Mouse (Mus musculus) kidney, embryonic 14.5 days (tissue): Measurements from ENCODE around the gene Mycn. TPM values are rescaled to one million over a fixed set of nuclear protein-coding genes. Genes with fewer than 3 reads are reported as not detected.
A peak's percentile ranks its signal among the peaks of the same experiment; 100 is the strongest.

Source experiments
- ATAC-seq: fragments of 200-750 bp; cut with Nextera tagmentation; 2 replicates; pipeline ENCODE4 v1.8.0; 2017; ENCODE audit warnings: moderate number of reproducible peaks, mild to moderate bottlenecking, moderate TSS enrichment, moderate library complexity; ENCODE audit not compliant: low FRiP score, low TSS enrichment
- H3K27ac ChIP-seq: fragments of 300-500 bp; sonication (generic); 2 replicates; pipeline ENCODE4 v1.5.1; 2014; ENCODE audit warnings: low read depth, mild to moderate bottlenecking, low read length, moderate library complexity, mixed read lengths
- H3K27me3 ChIP-seq: fragments of 300-500 bp; sonication (generic); 2 replicates; pipeline ENCODE4 v1.6.1; 2014; ENCODE audit warnings: mild to moderate bottlenecking, low read length; ENCODE audit not compliant: control insufficient read depth, insufficient read depth
- H3K36me3 ChIP-seq: fragments of 300-500 bp; sonication (generic); 2 replicates; pipeline ENCODE4 v1.6.1; 2014; ENCODE audit warnings: low read length, mixed read lengths; ENCODE audit not compliant: control insufficient read depth, insufficient read depth
- H3K4me1 ChIP-seq: fragments of 300-500 bp; sonication (generic); 2 replicates; pipeline ENCODE4 v1.6.1; 2014; ENCODE audit warnings: low read length, mixed read lengths; ENCODE audit not compliant: control insufficient read depth, insufficient read depth
- H3K4me2 ChIP-seq: fragments of 300-500 bp; sonication (generic); replicated peaks from 2 replicates; pipeline ENCODE4 v1.6.1; 2014; ENCODE audit warnings: low read depth, mild to moderate bottlenecking, low read length
- H3K4me3 ChIP-seq: fragments of 300-500 bp; sonication (generic); 2 replicates; pipeline ENCODE4 v1.5.1; 2014; ENCODE audit warnings: mild to moderate bottlenecking, low read length
- H3K9ac ChIP-seq: fragments of 300-500 bp; sonication (generic); 2 replicates; pipeline ENCODE4 v1.6.1; 2014; ENCODE audit warnings: low read depth, mild to moderate bottlenecking, low read length, moderate library complexity
- H3K9me3 ChIP-seq: fragments of 300-500 bp; sonication (generic); 2 replicates; pipeline ENCODE4 v1.6.1; 2016; ENCODE audit warnings: low read length; ENCODE audit not compliant: control insufficient read depth
- WGBS: fragments of 180-500 bp; shearing (Covaris S2); extraction: QIAGEN DNeasy Blood & Tissue Kit; methylation state at CpG from one replicate; pipeline ENCODE4 v1.1.7; 2014; 5-methylcytosine and 5-hydroxymethylcytosine counted together
- polyA plus RNA-seq: library from polyadenylated mRNA; unstranded; fragments of >200 nt; fragmentation: Nextera tagmentation; extraction: Ambion mirVana; gene quantifications from 2 replicates; pipeline ENCODE4 v1.2.1, GENCODE M21; 2014

Mycn gene
- 88.2 and 104 TPM in 2 replicates for polyA plus RNA-seq

GRCm38 (mm10) chr12:12941661-12942363 lies at the start of gene Mycn:
Mycn (minus strand) TSS chr12:12941914.
- Histone ChIP-seq H3K4me1 (peaks cover 17% of the 10 kb centered on the region; the same call in 1 of the 2 replicates), H3K36me3 (peaks cover 17% of the 10 kb centered on the region), H3K27me3 (no peaks in the 10 kb centered on the region), H3K9me3 (no peaks in the 10 kb centered on the region), H3K27ac (peak within 1 kb of the TSS; percentile 87), H3K4me2 (peak within 1 kb of the TSS; percentile 83), H3K4me3 (peak within 1 kb of the TSS; percentile 83), H3K9ac (peak within 1 kb of the TSS; percentile 84)
- ATAC-seq: peak; percentile 78
- WGBS: 2% methylated on average over 37 of the region's 38 CpGs

- Histone ChIP-seq H3K9ac (no peak overlapping the region), H3K4me1 (no peaks in the 10 kb centered on the region), H3K9me3 (no peaks in the 10 kb centered on the region), H3K4me3 (no peak overlapping the region), H3K4me2 (no peak overlapping the region), H3K27me3 (no peaks in the 10 kb centered on the region), H3K36me3 (no peaks in the 10 kb centered on the region), H3K27ac (peak overlapping the region; percentile 1; the same call in 1 of the 2 replicates)
- peak; percentile 72 for ATAC-seq
- 68% methylated on average over 8 of the region's 8 CpGs for WGBS
Observed at GRCm38 (mm10) chr12:12987376-12987775, 45.7 kb upstream of the Mycn start.

GRCm38 (mm10) chr12:12986612-12987206 lies 45.0 kb upstream of the Mycn start:
- H3K9me3 ChIP-seq: no peaks in the 10 kb centered on the region
- H3K4me2 ChIP-seq: no peak overlapping the region
- 78% methylated on average over 20 of the region's 20 CpGs for WGBS
- peak; percentile 22; the same call in 1 of the 2 replicates for ATAC-seq
- no peak overlapping the region for H3K4me3 ChIP-seq
- H3K36me3 ChIP-seq: no peaks in the 10 kb centered on the region
- peak overlapping the region; percentile 69 for H3K27ac ChIP-seq
- H3K27me3 ChIP-seq: no peaks in the 10 kb centered on the region
- H3K9ac ChIP-seq: no peak overlapping the region
- no peaks in the 10 kb centered on the region for H3K4me1 ChIP-seq

- 91% methylated on average over 1 of the region's 1 CpGs for WGBS
- ATAC-seq: no peak
- no peaks in the 10 kb centered on the region for H3K36me3 ChIP-seq
Observed at GRCm38 (mm10) chr12:12983032-12983431, 41.3 kb upstream of the Mycn start.

GRCm38 (mm10) chr12:12975397-12975796 lies 33.7 kb upstream of the Mycn start:
- Histone ChIP-seq H3K27ac (no peak overlapping the region), H3K9ac (no peak overlapping the region), H3K36me3 (no peaks in the 10 kb centered on the region), H3K4me3 (no peak overlapping the region), H3K4me1 (peaks cover 15% of the 10 kb centered on the region), H3K9me3 (no peaks in the 10 kb centered on the region), H3K27me3 (no peaks in the 10 kb centered on the region), H3K4me2 (no peak overlapping the region)
- WGBS: 85% methylated on average over 1 of the region's 1 CpGs
- ATAC-seq: no peak

More at GRCm38 (mm10) chr12:12983032-12983431, 41.3 kb upstream of the Mycn start:
- Histone ChIP-seq H3K4me2 (no peak overlapping the region), H3K27ac (no peak overlapping the region), H3K4me3 (no peak overlapping the region), H3K9me3 (no peaks in the 10 kb centered on the region), H3K9ac (no peak overlapping the region), H3K27me3 (no peaks in the 10 kb centered on the region), H3K4me1 (no peaks in the 10 kb centered on the region)

GRCm38 (mm10) chr12:12972756-12973435 lies 31.2 kb upstream of the Mycn start:
- WGBS: 10% methylated on average over 8 of the region's 8 CpGs
- no peaks in the 10 kb centered on the region for H3K36me3 ChIP-seq
- H3K27ac ChIP-seq: peak overlapping the region; percentile 83
- ATAC-seq: peak; percentile 85
- H3K4me3 ChIP-seq: no peak overlapping the region
- no peak overlapping the region for H3K4me2 ChIP-seq
- no peaks in the 10 kb centered on the region for H3K27me3 ChIP-seq
- no peak overlapping the region for H3K9ac ChIP-seq
- no peaks in the 10 kb centered on the region for H3K9me3 ChIP-seq
- peaks cover 15% of the 10 kb centered on the region for H3K4me1 ChIP-seq

- Histone ChIP-seq H3K9me3 (no peaks in the 10 kb centered on the region), H3K4me2 (no peak overlapping the region), H3K4me1 (peaks cover 10% of the 10 kb centered on the region), H3K9ac (no peak overlapping the region), H3K36me3 (no peaks in the 10 kb centered on the region), H3K27ac (no peak overlapping the region), H3K27me3 (no peaks in the 10 kb centered on the region), H3K4me3 (no peak overlapping the region)
- no peak for ATAC-seq
- WGBS: 76% methylated on average over 2 of the region's 2 CpGs
Observed at GRCm38 (mm10) chr12:12967946-12968345, 26.2 kb upstream of the Mycn start.

GRCm38 (mm10) chr12:12964856-12965255 lies 23.1 kb upstream of the Mycn start:
- no peak for ATAC-seq
- H3K27ac ChIP-seq: no peak overlapping the region
- H3K4me1 ChIP-seq: no peaks in the 10 kb centered on the region
- no peaks in the 10 kb centered on the region for H3K9me3 ChIP-seq
- H3K27me3 ChIP-seq: no peaks in the 10 kb centered on the region
- no peak overlapping the region for H3K4me3 ChIP-seq
- WGBS: 89% methylated on average over 3 of the region's 3 CpGs
- no peak overlapping the region for H3K9ac ChIP-seq
- H3K36me3 ChIP-seq: no peaks in the 10 kb centered on the region
- H3K4me2 ChIP-seq: no peak overlapping the region

- no peaks in the 10 kb centered on the region for H3K27me3 ChIP-seq
- H3K4me3 ChIP-seq: no peak overlapping the region
- no peak overlapping the region for H3K4me2 ChIP-seq
- no peak for ATAC-seq
- peaks cover 6% of the 10 kb centered on the region; the same call in 1 of the 2 replicates for H3K4me1 ChIP-seq
- H3K9ac ChIP-seq: no peak overlapping the region
- H3K36me3 ChIP-seq: no peaks in the 10 kb centered on the region
- H3K9me3 ChIP-seq: no peaks in the 10 kb centered on the region
- 67% methylated on average over 4 of the region's 4 CpGs for WGBS
- no peak overlapping the region for H3K27ac ChIP-seq
Observed at GRCm38 (mm10) chr12:12947606-12948005, 5.9 kb upstream of the Mycn start.
